Mouse (Mus musculus) layer of hippocampus, adult 9-10 months (tissue): ENCODE measurements at regions not wholly inside any gene's neighbourhood (a gene's known extent, or its start where the extent isn't known, plus 50 kb on each side); places are given as distances from the start of the nearest gene placed in this dataset.

Source experiments
- DNase-seq: peaks from one replicate; pipeline ENCODE4 v3.0.0; 2022; ENCODE audit warnings: low spot score

GRCm38 (mm10) chr4:9033106-9033642 lies 794.3 kb upstream of the Car8 start:
- DNase-seq: no peak

GRCm38 (mm10) chr4:9031634-9032033 lies 792.8 kb upstream of the Car8 start:
- DNase-seq: no peak

DNA sequence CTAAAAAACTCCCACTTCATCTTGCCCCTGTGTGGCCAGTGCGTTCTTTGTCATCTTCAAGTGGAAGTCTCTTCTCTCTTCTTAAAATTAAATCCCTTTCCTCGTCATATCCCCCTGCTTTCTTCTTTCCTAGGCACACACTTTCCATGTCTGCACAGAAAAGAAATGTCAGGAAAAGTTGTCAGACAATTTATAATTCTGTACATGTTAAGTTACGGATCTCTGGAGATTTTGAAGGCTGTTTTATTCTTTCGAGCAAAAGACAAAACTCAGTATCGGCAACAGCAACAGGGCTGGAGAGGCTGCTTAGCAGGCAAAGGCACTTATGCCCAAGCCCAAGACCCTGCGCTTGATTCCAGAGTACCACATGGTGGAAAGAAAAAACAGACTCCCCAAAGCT lies 790.1 kb upstream of the Car8 start:
- DNase-seq: no peak

DNA sequence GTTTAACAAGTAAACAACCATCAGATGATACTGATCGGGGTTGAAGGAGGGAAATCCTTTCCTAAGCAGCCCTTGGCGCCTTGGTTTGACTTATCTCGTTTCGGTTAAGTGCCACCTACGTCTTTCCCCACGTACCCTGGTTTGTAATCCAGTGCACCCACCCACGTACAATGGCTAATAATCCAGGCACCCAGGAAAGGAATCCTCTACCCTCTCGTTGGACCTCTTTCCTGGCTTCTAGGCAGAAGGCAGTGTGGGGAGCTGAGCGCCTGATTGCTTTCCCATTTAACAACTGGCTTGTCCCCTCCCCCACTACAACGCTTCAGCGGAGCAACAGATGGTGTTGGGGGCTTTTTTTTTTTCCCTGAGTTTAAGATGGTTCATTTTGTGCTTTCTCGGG lies 789.6 kb upstream of the Car8 start:
- no peak for DNase-seq

DNA sequence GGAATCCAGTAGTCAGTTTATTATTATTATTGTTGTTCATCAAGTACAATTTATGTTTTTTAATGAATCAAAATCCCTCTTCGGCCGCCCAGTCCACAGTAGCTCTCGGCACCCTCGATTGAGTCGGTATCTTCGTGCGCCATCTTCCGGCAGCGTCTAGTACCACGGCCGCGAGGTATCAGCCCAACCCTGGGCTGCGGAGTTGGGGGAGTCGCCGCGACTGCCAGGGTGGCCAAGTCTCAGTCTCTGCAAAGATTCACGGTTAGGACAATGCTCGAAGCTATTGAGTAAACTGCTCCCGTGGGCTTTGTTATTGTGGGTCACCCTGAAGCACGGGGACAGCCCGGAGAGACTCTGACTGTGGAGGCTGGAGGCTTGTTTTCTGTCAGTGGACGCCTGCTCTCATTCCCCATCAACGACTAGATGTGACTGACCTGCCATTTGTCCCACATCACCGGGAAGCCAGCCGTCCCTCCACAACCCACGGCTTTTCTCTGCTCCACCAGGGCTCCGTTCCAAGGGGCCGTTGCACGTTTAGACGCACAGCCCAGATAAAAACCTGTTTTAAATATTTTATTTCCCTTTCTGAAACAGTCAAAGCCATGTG lies 789.1 kb upstream of the Car8 start:
- DNase-seq: peak; percentile 83

GRCm38 (mm10) chr4:9027383-9027782 lies 788.5 kb upstream of the Car8 start:
- DNase-seq: no peak

DNA sequence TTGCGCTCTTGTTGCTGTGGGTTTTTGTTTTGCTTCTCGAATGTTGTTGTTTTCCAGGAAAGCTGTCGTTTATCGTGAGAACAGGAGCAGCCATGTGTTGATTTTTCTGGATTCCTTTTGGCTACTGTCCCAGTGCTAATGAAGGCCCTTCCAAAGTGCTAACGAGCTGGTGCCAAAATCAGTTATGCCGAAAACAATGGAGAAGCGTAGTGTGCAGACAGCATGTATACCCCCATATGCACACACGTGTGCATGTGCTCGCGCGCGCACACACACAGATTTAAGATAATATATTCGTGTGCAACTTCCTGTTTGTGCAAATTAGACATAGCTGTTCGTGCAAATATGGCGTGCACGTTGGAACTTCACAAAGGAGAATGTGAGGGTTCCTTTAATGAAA lies 788.0 kb upstream of the Car8 start:
- no peak for DNase-seq

DNA sequence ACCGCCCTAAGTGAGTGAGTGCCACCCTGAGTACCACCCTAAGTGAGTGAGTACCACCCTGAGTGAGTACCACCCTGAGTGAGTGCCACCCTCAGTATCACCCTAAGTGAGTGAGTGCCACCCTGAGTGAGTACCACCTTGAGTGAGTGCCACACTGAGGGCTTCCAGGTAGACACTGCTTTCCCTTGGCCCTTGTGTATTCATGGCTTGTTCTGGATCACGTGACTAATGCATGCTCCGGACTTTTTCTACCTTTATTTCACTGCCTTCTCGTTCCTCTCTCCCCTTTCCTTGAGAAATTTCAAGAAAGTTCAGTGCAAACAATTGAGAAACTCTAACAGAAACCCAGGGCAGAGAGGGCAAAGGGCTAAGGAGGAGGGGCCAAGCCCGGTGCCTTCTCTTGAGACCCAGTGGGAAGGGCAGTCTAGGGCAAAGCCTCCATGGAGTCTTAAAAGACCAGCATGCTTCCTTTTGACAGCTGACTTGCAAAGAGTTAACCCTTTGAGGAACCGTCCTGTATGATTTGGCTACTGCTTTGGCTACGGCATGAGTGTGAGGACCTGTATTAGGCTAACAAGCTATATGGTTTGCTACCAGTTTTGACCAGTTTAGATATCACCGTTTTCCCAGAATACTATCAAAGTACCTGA lies 787.1 kb upstream of the Car8 start:
- no peak for DNase-seq

DNA sequence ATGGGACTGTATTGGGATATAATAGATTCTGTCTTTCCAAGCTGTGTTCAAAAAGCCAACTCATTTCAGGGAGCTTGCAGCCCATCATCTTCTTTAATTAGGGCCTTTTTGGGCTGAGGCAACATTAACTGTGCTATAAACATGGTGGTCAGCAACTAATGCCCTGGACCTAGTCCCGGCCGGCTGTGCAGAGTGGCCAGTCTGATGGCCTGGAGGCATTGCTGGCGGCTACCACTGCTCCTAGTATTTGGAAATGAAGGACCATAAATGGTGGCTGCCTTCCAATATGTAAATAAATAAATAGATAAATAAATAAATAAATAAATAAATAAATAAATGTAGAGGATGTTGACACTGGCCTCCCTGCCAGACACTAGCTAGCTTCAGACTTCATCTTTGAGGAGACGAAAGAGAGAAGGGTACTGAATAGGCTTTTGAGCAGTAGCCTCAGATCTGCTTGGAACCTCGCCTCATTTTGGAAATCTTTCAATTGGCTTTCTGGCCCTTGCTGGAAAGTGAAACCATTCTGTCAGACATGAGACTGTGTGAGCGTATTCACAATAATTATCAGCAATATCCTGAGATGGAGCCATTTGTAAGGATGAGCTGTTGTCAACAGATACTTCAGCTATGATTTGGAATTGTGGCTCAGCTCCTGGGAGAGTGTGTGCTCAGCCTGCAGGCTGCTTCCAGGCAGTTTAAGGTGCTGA lies 785.5 kb upstream of the Car8 start:
- no peak for DNase-seq

GRCm38 (mm10) chr4:9019241-9020110 lies 780.6 kb upstream of the Car8 start:
- no peak for DNase-seq

DNA sequence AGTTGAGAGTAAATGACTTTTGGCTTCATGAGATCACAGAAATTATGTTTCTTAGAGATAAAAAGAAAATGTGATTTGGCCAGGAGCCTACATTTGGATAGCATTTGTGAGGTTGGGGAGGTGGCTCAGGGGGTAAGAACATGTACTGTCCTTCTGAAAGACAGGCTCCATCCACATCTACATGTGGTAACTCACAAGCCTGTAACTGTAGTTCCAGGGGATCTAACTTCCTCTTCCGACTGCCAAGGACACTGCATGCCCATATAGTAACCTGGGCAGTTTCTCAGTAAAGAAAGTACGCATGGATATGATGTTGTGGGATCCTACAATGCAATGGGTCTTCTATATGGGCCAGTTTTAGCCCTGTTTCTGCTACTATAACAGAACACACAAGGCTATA lies 779.4 kb upstream of the Car8 start:
- DNase-seq: no peak

- no peak for DNase-seq
Measured at GRCm38 (mm10) chr4:9016504-9017040, 777.7 kb upstream of the Car8 start.

DNA sequence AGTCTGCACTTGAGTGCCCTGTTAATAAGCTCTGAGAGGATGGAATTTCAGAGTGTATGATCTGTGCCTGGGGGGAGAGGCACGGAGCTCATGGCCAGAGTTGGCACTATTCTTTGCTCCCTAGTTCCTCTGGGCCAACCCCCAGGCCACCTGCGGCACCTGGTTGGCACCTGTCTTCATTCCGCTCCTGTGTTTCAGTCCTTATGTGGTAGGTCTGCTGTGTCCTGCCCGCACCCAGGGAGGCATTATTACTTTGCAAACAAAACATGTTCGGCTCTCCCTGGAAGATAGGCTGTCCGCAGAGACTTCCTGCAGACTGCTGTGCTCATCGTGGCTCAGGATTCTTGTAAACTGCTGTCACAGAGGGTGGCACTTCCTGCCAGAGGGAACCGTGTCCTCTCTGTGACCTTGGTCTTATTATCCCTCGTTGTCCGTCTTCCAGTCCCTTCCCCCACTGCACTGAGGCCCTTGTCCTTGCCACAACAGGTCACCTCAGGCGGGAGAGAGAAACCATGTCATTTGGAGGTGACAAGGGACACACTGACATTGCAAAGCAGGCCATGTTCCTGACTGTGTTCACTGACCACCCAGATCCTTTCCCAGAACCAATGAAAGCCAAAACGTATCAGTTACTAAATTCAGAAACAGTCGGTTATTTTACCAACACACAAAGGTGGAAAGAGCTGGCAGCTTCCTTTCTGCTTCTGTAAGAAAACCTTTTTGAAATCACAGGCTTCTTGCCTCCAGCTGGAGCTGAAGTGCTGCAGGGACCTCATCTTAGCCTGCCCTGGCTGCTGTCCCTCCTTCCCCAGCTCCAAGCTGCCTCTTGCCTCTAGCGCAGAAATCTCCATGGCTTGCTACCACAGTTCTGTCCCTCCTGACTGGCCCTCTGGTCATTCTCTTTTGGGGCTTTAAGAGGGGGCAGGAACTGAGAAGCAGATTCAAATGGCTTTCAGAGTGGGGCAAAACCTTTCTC lies 777.0 kb upstream of the Car8 start:
- no peak for DNase-seq

- DNase-seq: no peak
Measured at GRCm38 (mm10) chr4:9014986-9015385, 776.1 kb upstream of the Car8 start.

DNA sequence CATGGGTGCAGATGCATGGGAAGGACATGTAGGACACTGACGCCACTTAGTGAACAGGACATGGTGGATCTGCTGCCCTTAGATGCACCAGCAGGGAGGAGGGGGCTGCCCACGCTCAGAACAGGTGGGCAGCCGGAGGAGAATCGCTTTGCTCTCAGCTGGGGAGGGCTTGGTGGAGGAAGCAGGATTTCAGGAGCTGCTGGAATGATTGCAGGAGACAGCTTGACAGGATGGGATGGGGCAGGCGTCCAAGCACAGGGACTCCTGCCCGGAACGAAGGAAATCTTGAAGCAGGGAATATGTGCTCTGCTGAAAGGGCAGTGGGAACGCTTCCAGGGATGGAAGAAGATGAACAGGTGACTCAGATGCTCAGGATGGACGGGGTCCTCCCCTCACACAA lies 773.9 kb upstream of the Car8 start:
- no peak for DNase-seq

- DNase-seq: no peak
Measured at GRCm38 (mm10) chr4:9011952-9012351, 773.1 kb upstream of the Car8 start.

DNA sequence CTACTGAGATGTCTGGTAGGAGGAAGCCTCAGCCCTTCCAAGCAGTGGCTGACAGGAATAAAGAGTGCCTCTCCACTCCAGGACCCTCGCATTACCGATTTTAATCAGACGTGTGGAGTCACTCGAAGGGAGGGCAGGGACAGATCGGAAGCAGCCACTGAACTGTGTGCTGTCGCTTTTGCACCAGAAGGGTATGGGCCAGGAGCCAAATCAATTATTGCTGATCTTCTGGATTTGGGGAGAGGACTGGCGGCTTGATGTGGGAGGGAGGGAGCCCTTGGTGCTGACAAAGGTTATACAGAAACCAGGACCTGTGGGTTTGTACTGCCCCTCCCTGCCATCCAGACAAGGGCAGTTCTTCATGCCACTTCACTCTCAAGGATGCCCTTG lies 772.3 kb upstream of the Car8 start:
- DNase-seq: no peak

- no peak for DNase-seq
Measured at GRCm38 (mm10) chr4:9010381-9011128, 771.7 kb upstream of the Car8 start.

DNA sequence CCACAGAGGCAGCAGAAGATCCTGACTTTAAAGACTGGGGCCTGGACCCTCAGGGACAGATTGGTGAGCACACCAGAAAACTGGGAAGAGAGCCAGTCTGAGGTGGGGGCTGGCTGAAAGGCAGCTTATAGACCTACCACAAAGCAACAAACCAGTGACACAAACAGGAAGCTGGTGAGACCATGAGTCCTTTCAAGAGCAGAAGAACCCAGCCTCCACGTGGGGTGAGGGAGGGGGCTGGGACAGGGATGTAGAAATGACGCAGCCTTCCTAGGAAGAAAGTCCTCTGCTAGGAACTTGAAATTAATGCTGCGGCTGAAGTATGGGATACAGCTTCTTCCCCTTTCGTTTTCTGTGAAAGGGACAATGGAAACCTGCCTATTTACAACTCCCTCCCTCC lies 770.8 kb upstream of the Car8 start:
- DNase-seq: no peak
